ENCODE assay signal across 14 mouse cellular contexts in genomic region chr5:111164348-111164920, GRCm38 (mm10).
DNase-seq lines count a peak whose midpoint lies in the region; ATAC-seq and TF ChIP-seq lines count a peak whose summit lies in the region.
"Had no signal": no experiment of that assay in that cellular context is flagged by ENCODE, and none has a peak within 500 bp of the region (broad histone marks: within the 10 kb centered on the region; RNA-seq: fewer than 3 reads in every experiment).

No protein-coding gene starts in this region.

- no peaks in the 10 kb centered on the region for H3K9me3 ChIP-seq in kidney, embryonic 14.5 days (ENCODE audit: control insufficient read depth, low read length)
- H3K9me3 ChIP-seq in hindbrain, embryonic 12.5 days (replicated peaks) = no peaks in the 10 kb centered on the region
- H3K9me3 ChIP-seq in midbrain, embryonic 11.5 days (ENCODE audit: control insufficient read depth, low read length) = no peaks in the 10 kb centered on the region
- no peaks in the 10 kb centered on the region for H3K9me3 ChIP-seq in neural tube, embryonic 12.5 days
- H3K9me3 ChIP-seq: liver, embryonic 15.5 days had no signal

- H3K27ac ChIP-seq in kidney, embryonic 14.5 days (ENCODE audit: low read depth, low read length) = peak overlapping the region; percentile 47; the same call in 1 of the 2 replicates
- no peak overlapping the region for H3K27ac ChIP-seq in kidney, adult 2 months (ENCODE audit: insufficient read depth, low read depth, low read length)
- H3K27ac ChIP-seq in hindbrain, embryonic 12.5 days = peak overlapping the region; percentile 74
- H3K27ac ChIP-seq in midbrain, embryonic 11.5 days (ENCODE audit: low read depth, low read length) = peak overlapping the region; percentile 65
- H3K27ac ChIP-seq in neural tube, embryonic 12.5 days = peak overlapping the region; percentile 33; the same call in 1 of the 2 replicates
- H3K27ac ChIP-seq: liver, embryonic 15.5 days had no signal

- no peak for TF ChIP-seq CTCF in kidney, adult 2 months (conservative IDR thresholded peaks at IDR 0.05; ENCODE audit: insufficient read depth, insufficient read length, low read depth, low read length)

- no peak overlapping the region for H3K4me2 ChIP-seq in kidney, embryonic 14.5 days (replicated peaks; ENCODE audit: low read depth, low read length)
- no peak overlapping the region for H3K4me2 ChIP-seq in hindbrain, embryonic 12.5 days (replicated peaks)
- no peak overlapping the region for H3K4me2 ChIP-seq in midbrain, embryonic 11.5 days
- no peak overlapping the region for H3K4me2 ChIP-seq in neural tube, embryonic 12.5 days (replicated peaks)
- H3K4me2 ChIP-seq: liver, embryonic 15.5 days had no signal

- DNase-seq in kidney, adult 2 months = no peak
- DNase-seq in midbrain, embryonic 11.5 days (ENCODE audit: low spot score, missing footprints) = no peak
- no peak for DNase-seq in left cerebral cortex, postnatal 14 days (ENCODE audit: low spot score in 2 of 2)
- DNase-seq: adrenal gland, adult 2 months; cerebellum, postnatal 25 days; gastrocnemius, postnatal 10 days; kidney, postnatal 25 days; thymus, postnatal 25 days had no signal

- peak; percentile 61 for ATAC-seq in kidney, embryonic 14.5 days (ENCODE audit: low FRiP score, low TSS enrichment)
- ATAC-seq in hindbrain, embryonic 12.5 days (ENCODE audit: low FRiP score) = no peak
- ATAC-seq in midbrain, embryonic 11.5 days (ENCODE audit: low FRiP score) = no peak
- peak; percentile 55; the same call in 1 of the 2 replicates for ATAC-seq in neural tube, embryonic 12.5 days (ENCODE audit: low FRiP score, low read depth)
- ATAC-seq in CD4-positive, CD25-positive, alpha-beta regulatory T cell, adult 4 months = no peak
- ATAC-seq: lung, postnatal 0 days had no signal

- TF ChIP-seq POLR2A in kidney, adult 2 months (IDR thresholded peaks at IDR 0.05; ENCODE audit: low read depth, low read length) = no peak

- H3K36me3 ChIP-seq in kidney, embryonic 14.5 days (ENCODE audit: control insufficient read depth, insufficient read depth, low read length) = no peaks in the 10 kb centered on the region
- H3K36me3 ChIP-seq in kidney, adult 2 months (ENCODE audit: control insufficient read depth, insufficient read depth, low read length) = no peaks in the 10 kb centered on the region
- no peaks in the 10 kb centered on the region for H3K36me3 ChIP-seq in hindbrain, embryonic 12.5 days
- no peaks in the 10 kb centered on the region for H3K36me3 ChIP-seq in midbrain, embryonic 11.5 days (ENCODE audit: control insufficient read depth, insufficient read depth, low read length)
- H3K36me3 ChIP-seq in neural tube, embryonic 12.5 days = no peaks in the 10 kb centered on the region
- H3K36me3 ChIP-seq: liver, embryonic 15.5 days had no signal

- H3K9ac ChIP-seq in kidney, embryonic 14.5 days (ENCODE audit: low read depth, low read length) = no peak overlapping the region
- 0 out of 2 replicates have a peak overlapping the region, but pooled peaks have one; percentile 9 for H3K9ac ChIP-seq in hindbrain, embryonic 12.5 days
- H3K9ac ChIP-seq in midbrain, embryonic 11.5 days (ENCODE audit: low read length) = no peak overlapping the region
- H3K9ac ChIP-seq in neural tube, embryonic 12.5 days = no peak overlapping the region
- H3K9ac ChIP-seq: liver, embryonic 15.5 days had no signal

- intact Hi-C loops in left cerebral cortex, postnatal 14 days (cut with DNase I) = no loop called here

- H3K4me3 ChIP-seq in kidney, embryonic 14.5 days (ENCODE audit: low read length) = no peak overlapping the region
- H3K4me3 ChIP-seq in kidney, adult 2 months (ENCODE audit: insufficient read depth, low read depth, low read length) = no peak overlapping the region
- no peak overlapping the region for H3K4me3 ChIP-seq in hindbrain, embryonic 12.5 days
- no peak overlapping the region for H3K4me3 ChIP-seq in midbrain, embryonic 11.5 days (ENCODE audit: low read depth, low read length)
- H3K4me3 ChIP-seq in neural tube, embryonic 12.5 days = no peak overlapping the region
- H3K4me3 ChIP-seq: liver, embryonic 15.5 days had no signal

- 10% methylated on average over 9 of the region's 9 CpGs for WGBS in kidney, embryonic 14.5 days
- 57% methylated on average over 9 of the region's 9 CpGs for WGBS in kidney, adult 2 months
- 28% methylated on average over 9 of the region's 9 CpGs for WGBS in hindbrain, embryonic 12.5 days
- WGBS in midbrain, embryonic 11.5 days = 42% methylated on average over 9 of the region's 9 CpGs
- WGBS in neural tube, embryonic 12.5 days = 18% methylated on average over 9 of the region's 9 CpGs

- peaks cover 50% of the 10 kb centered on the region for H3K4me1 ChIP-seq in kidney, embryonic 14.5 days (ENCODE audit: control insufficient read depth, insufficient read depth, low read length)
- no peaks in the 10 kb centered on the region for H3K4me1 ChIP-seq in kidney, adult 2 months (ENCODE audit: control insufficient read depth, insufficient read depth, low read length)
- H3K4me1 ChIP-seq in hindbrain, embryonic 12.5 days = peaks cover 63% of the 10 kb centered on the region
- H3K4me1 ChIP-seq in midbrain, embryonic 11.5 days (ENCODE audit: control insufficient read depth, insufficient read depth, low read length) = peaks cover 42% of the 10 kb centered on the region
- peaks cover 49% of the 10 kb centered on the region for H3K4me1 ChIP-seq in neural tube, embryonic 12.5 days

- no peaks in the 10 kb centered on the region for H3K27me3 ChIP-seq in kidney, embryonic 14.5 days (ENCODE audit: control insufficient read depth, insufficient read depth, low read length)
- no peaks in the 10 kb centered on the region for H3K27me3 ChIP-seq in kidney, adult 2 months (replicated peaks; ENCODE audit: control insufficient read depth, insufficient read depth, low read length)
- no peaks in the 10 kb centered on the region for H3K27me3 ChIP-seq in hindbrain, embryonic 12.5 days
- no peaks in the 10 kb centered on the region for H3K27me3 ChIP-seq in midbrain, embryonic 11.5 days (ENCODE audit: control insufficient read depth, insufficient read depth, low read length)
- H3K27me3 ChIP-seq in neural tube, embryonic 12.5 days (replicated peaks) = no peaks in the 10 kb centered on the region; the same call in 1 of the 2 replicates
- H3K27me3 ChIP-seq: liver, embryonic 15.5 days had no signal

Comparison
In these comparisons a context has a peak if more than half of its experiments do, and no peak if none do; other contexts are left out.
1. ATAC-seq: peak in kidney, embryonic 14.5 days (single experiment) and neural tube, embryonic 12.5 days (single experiment); none in hindbrain, embryonic 12.5 days (single experiment), midbrain, embryonic 11.5 days (single experiment) and CD4-positive, CD25-positive, alpha-beta regulatory T cell, adult 4 months (single experiment).